Mouse (Mus musculus): ENCODE data around the gene Efcab11. TPM values are rescaled to one million over a fixed set of nuclear protein-coding genes. Genes with fewer than 3 reads are reported as not detected.

Efcab11 gene
- polyA plus RNA-seq, 1 experiment from 2014 or later = 4.1 TPM

GRCm38 (mm10) chr12:99789283-99789960, 94.8 kb downstream of the Efcab11 start:
- Histone ChIP-seq H3K4me2 (no peak overlapping the region), H3K36me3 (replicated peaks) (no peaks in the 10 kb centered on the region), H3K4me1 (peaks cover 14% of the 10 kb centered on the region), H3K4me3 (no peak overlapping the region), H3K9me3 (no peaks in the 10 kb centered on the region), H3K27ac (no peak overlapping the region), H3K27me3 (replicated peaks) (no peaks in the 10 kb centered on the region), H3K9ac (no peak overlapping the region)
- no peak for ATAC-seq (replicated peaks)
- 75% methylated on average over 5 of the region's 5 CpGs for WGBS

- Histone ChIP-seq H3K9ac (no peak overlapping the region), H3K9me3 (no peaks in the 10 kb centered on the region), H3K36me3 (replicated peaks) (no peaks in the 10 kb centered on the region), H3K27ac (no peak overlapping the region), H3K4me1 (no peaks in the 10 kb centered on the region), H3K27me3 (replicated peaks) (no peaks in the 10 kb centered on the region), H3K4me3 (no peak overlapping the region), H3K4me2 (no peak overlapping the region)
- no peak for ATAC-seq (replicated peaks)
- 92% methylated on average over 5 of the region's 5 CpGs for WGBS
Measured at GRCm38 (mm10) chr12:99781774-99782173, 102.5 kb downstream of the Efcab11 start.

GRCm38 (mm10) chr12:99780396-99780795, 103.8 kb downstream of the Efcab11 start:
- Histone ChIP-seq H3K27ac (no peak overlapping the region), H3K4me3 (no peak overlapping the region), H3K36me3 (replicated peaks) (no peaks in the 10 kb centered on the region), H3K4me2 (no peak overlapping the region), H3K9me3 (no peaks in the 10 kb centered on the region), H3K4me1 (no peaks in the 10 kb centered on the region; the same call in 1 of the 2 replicates), H3K9ac (no peak overlapping the region), H3K27me3 (replicated peaks) (no peaks in the 10 kb centered on the region)
- 72% methylated on average over 3 of the region's 3 CpGs for WGBS
- no peak for ATAC-seq (replicated peaks)

GRCm38 (mm10) chr12:99779908-99780307, 104.3 kb downstream of the Efcab11 start:
- no peak for ATAC-seq (replicated peaks)
- Histone ChIP-seq H3K9me3 (no peaks in the 10 kb centered on the region), H3K36me3 (replicated peaks) (no peaks in the 10 kb centered on the region), H3K27me3 (replicated peaks) (no peaks in the 10 kb centered on the region), H3K4me2 (no peak overlapping the region), H3K4me1 (no peaks in the 10 kb centered on the region; the same call in 1 of the 2 replicates), H3K4me3 (no peak overlapping the region), H3K9ac (no peak overlapping the region), H3K27ac (no peak overlapping the region)
- WGBS = 53% methylated on average over 7 of the region's 7 CpGs

- Histone ChIP-seq H3K4me2 (no peak overlapping the region), H3K36me3 (replicated peaks) (no peaks in the 10 kb centered on the region), H3K4me1 (no peaks in the 10 kb centered on the region; the same call in 1 of the 2 replicates), H3K27me3 (replicated peaks) (no peaks in the 10 kb centered on the region), H3K4me3 (no peak overlapping the region), H3K9ac (no peak overlapping the region), H3K27ac (no peak overlapping the region), H3K9me3 (no peaks in the 10 kb centered on the region)
- WGBS = 47% methylated on average over 8 of the region's 8 CpGs
- ATAC-seq (replicated peaks) = no peak
Measured at GRCm38 (mm10) chr12:99776497-99777139, 107.6 kb downstream of the Efcab11 start.

GRCm38 (mm10) chr12:99774864-99775263, 109.4 kb downstream of the Efcab11 start:
- Histone ChIP-seq H3K9ac (no peak overlapping the region), H3K27me3 (replicated peaks) (no peaks in the 10 kb centered on the region), H3K4me1 (no peaks in the 10 kb centered on the region; the same call in 1 of the 2 replicates), H3K4me3 (no peak overlapping the region), H3K9me3 (no peaks in the 10 kb centered on the region), H3K27ac (no peak overlapping the region), H3K36me3 (replicated peaks) (no peaks in the 10 kb centered on the region), H3K4me2 (no peak overlapping the region)
- 87% methylated on average over 2 of the region's 2 CpGs for WGBS
- ATAC-seq (replicated peaks) = no peak

- Histone ChIP-seq H3K9ac (no peak overlapping the region), H3K36me3 (replicated peaks) (no peaks in the 10 kb centered on the region), H3K27ac (no peak overlapping the region), H3K4me1 (no peaks in the 10 kb centered on the region; the same call in 1 of the 2 replicates), H3K4me3 (no peak overlapping the region), H3K27me3 (replicated peaks) (no peaks in the 10 kb centered on the region), H3K4me2 (no peak overlapping the region), H3K9me3 (no peaks in the 10 kb centered on the region)
- no peak for ATAC-seq (replicated peaks)
- WGBS = 57% methylated on average over 5 of the region's 5 CpGs
Measured at GRCm38 (mm10) chr12:99773636-99774193, 110.5 kb downstream of the Efcab11 start.

GRCm38 (mm10) chr12:99771018-99771417, 113.2 kb downstream of the Efcab11 start:
- Histone ChIP-seq H3K27ac (no peak overlapping the region), H3K9ac (no peak overlapping the region), H3K9me3 (no peaks in the 10 kb centered on the region), H3K36me3 (replicated peaks) (no peaks in the 10 kb centered on the region), H3K4me2 (no peak overlapping the region), H3K4me3 (no peak overlapping the region), H3K4me1 (no peaks in the 10 kb centered on the region), H3K27me3 (replicated peaks) (no peaks in the 10 kb centered on the region)
- WGBS = 92% methylated on average over 7 of the region's 7 CpGs
- ATAC-seq (replicated peaks) = no peak

GRCm38 (mm10) chr12:99769626-99770025, 114.6 kb downstream of the Efcab11 start:
- no peak for ATAC-seq (replicated peaks)
- 92% methylated on average over 3 of the region's 3 CpGs for WGBS

GRCm38 (mm10) chr12:99767691-99768090, 116.5 kb downstream of the Efcab11 start:
- Histone ChIP-seq H3K9me3 (no peaks in the 10 kb centered on the region), H3K4me3 (no peak overlapping the region), H3K4me2 (no peak overlapping the region), H3K27me3 (replicated peaks) (no peaks in the 10 kb centered on the region), H3K9ac (no peak overlapping the region), H3K27ac (no peak overlapping the region), H3K4me1 (no peaks in the 10 kb centered on the region), H3K36me3 (replicated peaks) (no peaks in the 10 kb centered on the region)
- WGBS = 93% methylated on average over 11 of the region's 11 CpGs
- ATAC-seq (replicated peaks) = no peak

More at GRCm38 (mm10) chr12:99769626-99770025, 114.6 kb downstream of the Efcab11 start:
- H3K9ac ChIP-seq = no peak overlapping the region
- H3K4me2 ChIP-seq = no peak overlapping the region
- H3K36me3 ChIP-seq (replicated peaks) = no peaks in the 10 kb centered on the region
- H3K4me1 ChIP-seq = no peaks in the 10 kb centered on the region
- H3K27me3 ChIP-seq (replicated peaks) = no peaks in the 10 kb centered on the region
- H3K9me3 ChIP-seq = no peaks in the 10 kb centered on the region
- no peak overlapping the region for H3K27ac ChIP-seq
- no peak overlapping the region for H3K4me3 ChIP-seq

- H3K27ac ChIP-seq = no peak overlapping the region
- H3K27me3 ChIP-seq (replicated peaks) = no peaks in the 10 kb centered on the region
- no peak overlapping the region for H3K4me3 ChIP-seq
- no peaks in the 10 kb centered on the region for H3K36me3 ChIP-seq (replicated peaks)
- WGBS = 93% methylated on average over 6 of the region's 6 CpGs
- H3K9me3 ChIP-seq = no peaks in the 10 kb centered on the region
- no peak overlapping the region for H3K4me2 ChIP-seq
- H3K9ac ChIP-seq = no peak overlapping the region
- H3K4me1 ChIP-seq = no peaks in the 10 kb centered on the region
- ATAC-seq (replicated peaks) = no peak
Measured at GRCm38 (mm10) chr12:99765979-99766378, 118.3 kb downstream of the Efcab11 start.

GRCm38 (mm10) chr12:99764053-99764452, 120.2 kb downstream of the Efcab11 start:
- Histone ChIP-seq H3K4me3 (no peak overlapping the region), H3K36me3 (replicated peaks) (no peaks in the 10 kb centered on the region)
- 76% methylated on average over 3 of the region's 3 CpGs for WGBS

More at GRCm38 (mm10) chr12:99764053-99764452, 120.2 kb downstream of the Efcab11 start:
- Histone ChIP-seq H3K27ac (no peak overlapping the region), H3K9me3 (no peaks in the 10 kb centered on the region), H3K4me2 (no peak overlapping the region), H3K27me3 (replicated peaks) (no peaks in the 10 kb centered on the region), H3K9ac (no peak overlapping the region), H3K4me1 (no peaks in the 10 kb centered on the region)
- ATAC-seq (replicated peaks) = no peak
